Mouse (Mus musculus) liver, adult 2 months (tissue): Measurements from ENCODE around the gene Kdm4a.

Source experiments
- CTCF ChIP-seq: fragments of 200-500 bp; IDR thresholded peaks from 2 replicates; pipeline ENCODE4 v1.5.1; 2011; ENCODE audit warnings: low read depth, low read length, control low read depth
- POLR2A ChIP-seq: fragments of 200-500 bp; IDR thresholded peaks from 2 replicates; pipeline ENCODE4 v1.6.1; 2011; ENCODE audit warnings: low read length, control low read depth; ENCODE audit not compliant: insufficient read depth; ENCODE audit errors: extremely low read depth

DNA sequence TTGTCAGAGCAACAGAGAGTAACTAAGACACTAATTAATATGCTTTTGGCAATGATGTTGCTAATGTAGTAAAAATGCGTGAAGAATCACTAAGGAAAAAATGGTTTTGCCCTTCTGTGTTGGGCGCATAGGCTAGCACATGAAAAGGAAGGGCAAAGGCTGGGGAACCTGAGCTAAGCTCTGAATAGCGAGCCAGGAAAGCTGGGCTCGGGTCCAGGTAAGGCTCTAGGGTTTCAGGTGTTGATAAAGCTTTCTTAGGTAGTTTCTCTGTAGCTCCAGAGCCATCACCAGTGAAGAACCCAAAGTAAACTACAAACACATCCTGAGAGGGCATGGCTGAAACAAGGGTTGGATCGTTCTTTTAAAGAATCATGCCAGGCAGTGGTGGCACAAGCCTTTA, 38.3 kb downstream of the Kdm4a start:
- TF ChIP-seq CTCF (no peak), POLR2A (no peak)
